ENCODE assay signal across 8 mouse cellular contexts in the genomic region with DNA sequence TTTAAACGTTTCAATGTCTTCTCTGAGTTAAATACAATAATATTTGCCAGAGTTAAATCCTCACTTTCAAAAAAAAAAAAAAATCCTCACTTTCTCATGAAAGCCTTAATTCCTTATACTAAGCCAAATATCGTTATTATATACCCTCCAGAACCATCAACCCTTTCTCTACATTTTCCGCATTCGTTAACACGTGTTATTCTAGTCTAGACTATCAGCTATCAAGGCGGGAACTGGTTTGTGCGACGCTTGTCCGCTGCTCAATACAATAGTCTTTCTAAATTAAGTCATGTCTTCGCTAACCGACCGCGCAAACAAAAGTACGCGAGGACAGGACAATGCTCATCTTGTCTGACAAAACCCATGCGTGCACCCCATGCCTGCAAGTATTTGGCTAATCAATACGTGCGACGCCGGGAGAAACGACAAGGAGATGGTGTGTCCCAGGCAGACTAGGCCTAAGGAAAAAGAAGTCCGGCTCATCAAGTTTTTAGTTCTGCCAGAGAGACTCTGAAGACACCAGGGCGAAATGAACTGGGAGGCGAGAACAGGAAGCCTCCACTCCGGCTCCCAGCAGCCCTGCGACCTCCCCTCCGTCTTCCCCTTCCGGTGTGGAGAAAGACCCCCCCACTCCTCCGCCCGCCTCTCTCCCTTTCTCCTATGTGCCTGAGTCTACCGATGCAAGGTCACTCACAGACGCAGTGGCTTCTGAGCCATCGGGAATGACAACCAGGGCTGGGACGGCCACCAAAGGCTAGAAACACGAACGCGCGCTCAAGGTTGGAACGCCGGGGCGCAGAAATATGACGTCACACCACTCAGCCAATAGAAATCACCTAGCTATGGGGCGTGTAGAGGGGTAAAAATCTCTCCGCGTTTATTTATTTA. TPM values are rescaled to one million over a fixed set of nuclear protein-coding genes. Genes with fewer than 3 reads are reported as not detected.
A peak's percentile ranks its signal among the peaks of the same experiment; 100 is the strongest.
DNase-seq lines count a peak whose midpoint lies in the region; ATAC-seq lines count a peak whose summit lies in the region.

A gene (minus strand): TSS at position 805 of the 888 bp plus-strand sequence.

- DNase-seq in adrenal gland, adult 18-20 months (ENCODE audit: low spot score in 2 of 2): peak; percentile 83 to 85
- peak; percentile 93 for DNase-seq in embryo, embryonic 11 days
- DNase-seq in gastrocnemius, postnatal 25 days: peak; percentile 81
- DNase-seq in intestine, embryonic 14.5 days (ENCODE audit: low spot score): peak; percentile 96
- DNase-seq in left cerebral cortex, postnatal 14 days (ENCODE audit: low spot score in 2 of 2): peak; percentile 91 to 93
- DNase-seq in mesoderm, embryonic 11.5 days (ENCODE audit: low read depth, low spot score): peak; percentile 92
- peak; percentile 77 to 84 for DNase-seq in right cerebral cortex, postnatal 36 days (ENCODE audit: low spot score in 2 of 2)
- DNase-seq in yolk sac, embryonic 10.5 days (ENCODE audit: low spot score): peak; percentile 89

- peak within 1 kb of the TSS; percentile 53 for H3K9ac ChIP-seq in intestine, embryonic 14.5 days (ENCODE audit: low read length)

- under 1% methylated on average over 45 of the region's 45 CpGs for WGBS in intestine, embryonic 14.5 days

- intact Hi-C loops in left cerebral cortex, postnatal 14 days (cut with DNase I): no loop called here

- ATAC-seq in intestine, embryonic 14.5 days (replicated peaks; ENCODE audit: low FRiP score, low TSS enrichment, low read depth): peak; percentile 87

- no peaks in the 10 kb centered on the region for H3K9me3 ChIP-seq in intestine, embryonic 14.5 days (ENCODE audit: control insufficient read depth, low read length)

- H3K4me3 ChIP-seq in intestine, embryonic 14.5 days (ENCODE audit: low read depth, low read length): peak within 1 kb of the TSS; percentile 60

- peaks cover 7% of the 10 kb centered on the region for H3K4me1 ChIP-seq in intestine, embryonic 14.5 days (replicated peaks; ENCODE audit: control insufficient read depth, insufficient read depth, low read length)

- H3K27me3 ChIP-seq in intestine, embryonic 14.5 days (replicated peaks; ENCODE audit: control insufficient read depth, insufficient read depth, low read length): no peaks in the 10 kb centered on the region

- peak within 1 kb of the TSS; percentile 87 for H3K4me2 ChIP-seq in intestine, embryonic 14.5 days (ENCODE audit: low read length)

- H3K36me3 ChIP-seq in intestine, embryonic 14.5 days (ENCODE audit: control insufficient read depth, insufficient read depth, low read length): peaks cover 34% of the 10 kb centered on the region

- H3K27ac ChIP-seq in intestine, embryonic 14.5 days (ENCODE audit: low read depth): peak within 1 kb of the TSS; percentile 94

RNA-seq across cellular contexts. Expression of the gene that starts here (rescaled TPM):
- total RNA-seq in adrenal gland, adult 18-20 months (2021): 10 to 100 TPM; 15.7 to 27.6 TPM
- total RNA-seq in gastrocnemius, postnatal 25 days (2021): 1 to 10 TPM; 4.0 to 5.7 TPM
- 35.5 and 37.8 TPM in 2 replicates for polyA plus RNA-seq in intestine, embryonic 14.5 days (2014; fragmentation: Nextera tagmentation; extraction: Ambion mirVana)
- 10 to 100 TPM; 16.6 to 19.4 TPM for total RNA-seq in left cerebral cortex, postnatal 14 days (2021)

Comparison
In these comparisons a context has a peak if more than half of its experiments do, and no peak if none do; other contexts are left out.
1. Peak in every context shown above with its lines: DNase-seq, ATAC-seq, H3K4me3 ChIP-seq and H3K27ac ChIP-seq.